Mouse (Mus musculus): ENCODE measurements at regions not wholly inside any gene's neighbourhood (a gene's known extent, or its start where the extent isn't known, plus 50 kb on each side); places are given as distances from the start of the nearest gene placed in this dataset.
A peak's percentile ranks its signal among the peaks of the same experiment; 100 is the strongest.

DNA sequence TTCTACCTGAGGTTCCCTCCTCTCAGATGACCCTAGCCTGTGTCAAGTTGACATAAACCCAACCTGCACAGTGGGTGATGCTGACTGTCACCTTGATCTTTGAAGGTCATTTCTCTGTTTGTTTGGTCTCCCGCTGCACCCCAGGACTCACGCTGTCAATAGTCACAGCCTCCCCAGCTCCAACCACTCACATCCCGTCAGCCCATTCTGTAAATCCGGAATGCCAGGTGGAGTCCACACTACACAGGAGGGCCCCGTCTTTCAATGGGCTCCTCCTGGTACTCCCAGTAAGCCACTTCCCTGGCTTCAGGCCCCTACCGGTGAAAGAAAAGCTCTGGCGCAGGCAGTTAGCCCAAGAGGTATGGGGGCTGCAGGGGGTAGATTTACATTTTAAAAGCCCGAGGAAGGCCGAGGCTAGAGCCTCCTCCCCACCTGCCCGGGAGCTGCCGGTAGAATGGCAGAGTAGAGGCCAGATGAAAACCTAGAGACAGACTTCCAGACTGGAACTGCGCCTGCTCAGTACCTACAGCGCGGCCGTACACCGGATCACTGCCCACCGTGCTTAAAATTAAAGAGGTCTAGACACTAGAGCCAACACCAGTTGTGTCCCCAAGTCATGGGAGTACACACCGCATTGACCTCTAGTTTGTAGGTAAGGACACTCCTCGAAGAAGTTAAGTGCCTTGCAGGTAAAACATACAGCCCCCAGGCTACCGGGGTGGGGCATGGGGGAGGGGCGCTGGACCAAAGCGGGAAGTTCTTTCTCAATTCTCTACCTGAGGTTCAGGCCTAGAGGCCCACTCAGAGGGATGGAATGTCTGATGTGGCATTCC is 123.8 kb upstream of the Med13l start:
- TF ChIP-seq CTCF (IDR thresholded peaks at IDR 0.05; ENCODE audit: low read depth), result no peak
- H3K27me3 ChIP-seq (ENCODE audit: insufficient read depth, low read length), result peaks cover 4% of the 10 kb centered on the region; the same call in 1 of the 2 replicates
- DNase-seq (ENCODE audit: low spot score), result no peak
- peak overlapping the region; percentile 27 for H3K4me2 ChIP-seq (ENCODE audit: low read length)
- no peaks in the 10 kb centered on the region for H3K9me3 ChIP-seq (replicated peaks; ENCODE audit: low read length)
- no peak overlapping the region for H3K27ac ChIP-seq
- no peak for ATAC-seq (replicated peaks; ENCODE audit: low FRiP score, low read depth)
- no peak overlapping the region for H3K4me3 ChIP-seq (replicated peaks; ENCODE audit: low read depth, low read length)
- no peak overlapping the region for H3K9ac ChIP-seq (ENCODE audit: low read depth, low read length)
- H3K36me3 ChIP-seq (ENCODE audit: insufficient read depth, low read length), result no peaks in the 10 kb centered on the region
- H3K4me1 ChIP-seq (replicated peaks; ENCODE audit: insufficient read depth, low read length), result no peaks in the 10 kb centered on the region
- 18% methylated on average over 22 of the region's 22 CpGs for WGBS

DNA sequence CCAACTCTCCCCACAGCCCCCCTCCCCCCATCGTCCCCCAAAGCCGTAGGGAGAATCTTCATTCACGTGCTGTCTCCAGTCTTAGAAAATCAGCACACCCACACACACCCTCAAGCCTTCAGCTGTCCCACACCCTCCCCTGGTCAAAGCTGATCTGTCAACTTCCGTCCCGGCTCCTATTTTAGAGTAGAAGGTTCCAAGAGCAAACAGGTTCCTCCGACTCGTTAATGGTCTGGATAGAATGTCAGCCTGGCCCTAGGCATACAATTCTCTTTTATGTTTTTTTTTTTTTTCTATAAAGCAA is 123.2 kb upstream of the Med13l start:
- Histone ChIP-seq H3K4me1 (replicated peaks; ENCODE audit: insufficient read depth, low read length) (no peaks in the 10 kb centered on the region), H3K9ac (ENCODE audit: low read depth, low read length) (no peak overlapping the region), H3K4me2 (ENCODE audit: low read length) (peak overlapping the region; percentile 27; the same call in 1 of the 2 replicates), H3K9me3 (replicated peaks; ENCODE audit: low read length) (no peaks in the 10 kb centered on the region), H3K27ac (no peak overlapping the region), H3K27me3 (ENCODE audit: insufficient read depth, low read length) (peaks cover 4% of the 10 kb centered on the region; the same call in 1 of the 2 replicates), H3K4me3 (replicated peaks; ENCODE audit: low read depth, low read length) (no peak overlapping the region), H3K36me3 (ENCODE audit: insufficient read depth, low read length) (no peaks in the 10 kb centered on the region)
- no peak for DNase-seq (ENCODE audit: low spot score)
- ATAC-seq (replicated peaks; ENCODE audit: low FRiP score, low read depth), result no peak
- 23% methylated on average over 7 of the region's 7 CpGs for WGBS
- TF ChIP-seq CTCF (IDR thresholded peaks at IDR 0.05; ENCODE audit: low read depth), result no peak

DNA sequence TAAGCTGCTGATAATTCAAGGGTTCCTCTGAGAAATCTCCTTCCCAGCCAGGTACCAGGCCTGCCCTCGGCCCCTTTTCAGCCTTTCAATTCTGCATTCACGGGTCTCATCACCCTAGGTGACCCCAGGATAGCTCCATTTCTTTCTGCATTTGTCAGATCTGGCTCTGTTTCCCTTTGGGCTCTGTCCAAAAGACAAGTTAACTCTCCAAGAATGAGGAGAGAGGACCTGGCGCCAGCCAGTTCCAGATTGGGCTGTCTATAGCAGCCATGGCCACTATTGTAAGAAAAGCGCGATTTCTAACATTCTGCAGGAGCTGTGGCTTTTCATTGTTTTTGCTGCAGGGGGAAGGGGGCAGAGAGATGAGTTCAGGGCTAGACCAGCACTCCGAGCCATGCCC is 122.5 kb upstream of the Med13l start:
- Histone ChIP-seq H3K9ac (ENCODE audit: low read depth, low read length) (no peak overlapping the region), H3K36me3 (ENCODE audit: insufficient read depth, low read length) (no peaks in the 10 kb centered on the region), H3K4me1 (replicated peaks; ENCODE audit: insufficient read depth, low read length) (no peaks in the 10 kb centered on the region), H3K4me3 (replicated peaks; ENCODE audit: low read depth, low read length) (no peak overlapping the region), H3K27ac (no peak overlapping the region), H3K9me3 (replicated peaks; ENCODE audit: low read length) (no peaks in the 10 kb centered on the region), H3K4me2 (ENCODE audit: low read length) (no peak overlapping the region), H3K27me3 (ENCODE audit: insufficient read depth, low read length) (peaks cover 4% of the 10 kb centered on the region; the same call in 1 of the 2 replicates)
- ATAC-seq (replicated peaks; ENCODE audit: low FRiP score, low read depth) (no peak), DNase-seq (ENCODE audit: low spot score) (no peak)
- WGBS, result 65% methylated on average over 6 of the region's 6 CpGs
- no peak for TF ChIP-seq CTCF (IDR thresholded peaks at IDR 0.05; ENCODE audit: low read depth)

DNA sequence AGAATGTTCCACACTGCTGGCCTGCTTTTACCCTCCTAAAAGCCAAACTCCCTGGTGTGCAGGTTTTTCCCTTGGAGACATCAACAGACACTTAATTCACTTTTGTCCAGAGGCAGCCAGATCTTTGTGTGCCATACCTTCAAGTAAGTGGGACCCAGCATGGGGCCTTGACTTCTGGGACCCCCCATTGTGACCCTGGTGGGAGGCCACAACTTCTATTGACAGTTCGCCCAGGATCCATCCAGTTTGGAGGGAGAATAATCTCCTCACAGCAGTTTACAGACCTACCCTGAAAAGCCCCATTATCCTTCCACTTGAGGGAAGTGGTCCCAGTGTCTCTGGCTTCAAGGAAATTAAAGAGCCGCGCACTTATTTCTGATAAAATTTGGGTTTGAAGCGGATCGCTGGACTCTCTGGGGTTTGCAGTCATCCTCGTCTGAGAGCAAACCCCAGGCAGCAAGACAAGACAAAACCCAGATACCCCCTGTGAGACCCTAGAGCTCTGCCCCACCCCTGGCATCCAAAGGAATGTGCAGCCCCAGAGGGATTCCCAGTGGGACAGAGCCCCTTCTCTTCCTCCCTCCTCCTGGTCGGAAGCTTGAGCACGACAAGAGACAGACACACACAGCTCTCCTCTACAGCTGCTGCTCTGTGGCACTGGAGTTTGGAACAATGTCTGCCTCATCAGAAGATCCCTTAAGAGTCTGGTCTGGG is 115.8 kb upstream of the Med13l start:
- Histone ChIP-seq H3K9me3 (replicated peaks; ENCODE audit: low read length) (no peaks in the 10 kb centered on the region), H3K4me3 (replicated peaks; ENCODE audit: low read depth, low read length) (no peak overlapping the region), H3K27ac (no peak overlapping the region), H3K4me2 (ENCODE audit: low read length) (no peak overlapping the region), H3K4me1 (replicated peaks; ENCODE audit: insufficient read depth, low read length) (no peaks in the 10 kb centered on the region), H3K27me3 (ENCODE audit: insufficient read depth, low read length) (no peaks in the 10 kb centered on the region), H3K36me3 (ENCODE audit: insufficient read depth, low read length) (no peaks in the 10 kb centered on the region), H3K9ac (ENCODE audit: low read depth, low read length) (no peak overlapping the region)
- no peak for TF ChIP-seq CTCF (IDR thresholded peaks at IDR 0.05; ENCODE audit: low read depth)
- DNase-seq (ENCODE audit: low spot score) (no peak), ATAC-seq (replicated peaks; ENCODE audit: low FRiP score, low read depth) (no peak)
- 59% methylated on average over 8 of the region's 8 CpGs for WGBS

DNA sequence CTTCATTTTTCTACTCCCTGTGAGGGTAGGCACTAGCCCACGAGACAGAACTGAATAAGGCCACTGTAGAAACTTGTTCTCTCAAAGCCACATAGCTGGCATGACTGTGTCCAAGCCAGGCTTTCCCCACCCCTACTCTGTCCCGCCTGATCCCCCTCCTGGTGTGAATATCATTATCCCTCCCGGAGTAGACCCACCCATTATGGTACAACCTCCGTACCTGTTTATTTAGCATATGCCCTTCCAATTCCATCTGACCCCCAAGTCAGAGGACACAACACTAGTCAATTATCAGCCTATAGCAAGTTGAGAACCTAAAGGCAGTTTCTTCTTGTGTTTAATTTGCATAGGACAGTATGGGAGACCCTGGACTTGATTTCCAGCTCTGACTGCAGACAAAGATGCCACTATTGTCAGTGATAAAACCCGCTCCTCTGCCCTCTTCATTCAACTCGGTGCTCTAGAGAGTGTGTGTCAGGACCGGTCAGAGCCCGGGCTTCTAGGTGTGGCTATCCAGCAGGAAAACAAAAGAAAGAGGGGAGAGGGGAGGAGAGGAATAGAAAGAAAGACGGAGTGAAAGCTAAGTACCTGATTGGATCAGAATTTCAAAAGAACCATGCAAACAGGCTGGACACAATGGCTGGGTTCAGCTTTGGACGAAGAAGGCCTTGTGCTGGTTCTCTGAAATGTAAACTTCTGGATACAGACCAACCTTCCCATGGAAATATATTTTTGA is 115.1 kb upstream of the Med13l start:
- Histone ChIP-seq H3K9me3 (replicated peaks; ENCODE audit: low read length) (no peaks in the 10 kb centered on the region), H3K4me1 (replicated peaks; ENCODE audit: insufficient read depth, low read length) (no peaks in the 10 kb centered on the region), H3K9ac (ENCODE audit: low read depth, low read length) (no peak overlapping the region), H3K4me2 (ENCODE audit: low read length) (no peak overlapping the region), H3K36me3 (ENCODE audit: insufficient read depth, low read length) (no peaks in the 10 kb centered on the region), H3K4me3 (replicated peaks; ENCODE audit: low read depth, low read length) (no peak overlapping the region), H3K27ac (no peak overlapping the region), H3K27me3 (ENCODE audit: insufficient read depth, low read length) (no peaks in the 10 kb centered on the region)
- DNase-seq (ENCODE audit: low spot score), result no peak
- no peak for ATAC-seq (replicated peaks; ENCODE audit: low FRiP score, low read depth)
- WGBS, result 55% methylated on average over 10 of the region's 10 CpGs
- no peak for TF ChIP-seq CTCF (IDR thresholded peaks at IDR 0.05; ENCODE audit: low read depth)

DNA sequence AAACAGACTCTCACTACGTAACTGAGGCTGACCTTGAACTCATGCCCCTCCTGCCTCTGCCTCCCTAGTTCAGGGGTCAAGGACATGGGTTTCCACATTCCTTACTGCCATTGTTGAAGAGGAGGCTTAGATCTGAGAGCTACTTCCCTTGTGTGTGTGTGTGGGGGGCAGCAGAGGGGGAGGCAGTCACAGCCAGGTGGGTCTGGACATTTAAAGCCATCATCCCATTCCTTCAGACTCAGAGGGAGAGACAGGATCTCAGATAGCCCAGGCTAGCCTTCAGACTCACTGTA is 114.5 kb upstream of the Med13l start:
- Histone ChIP-seq H3K9ac (ENCODE audit: low read depth, low read length) (no peak overlapping the region), H3K27me3 (ENCODE audit: insufficient read depth, low read length) (no peaks in the 10 kb centered on the region), H3K36me3 (ENCODE audit: insufficient read depth, low read length) (no peaks in the 10 kb centered on the region), H3K27ac (no peak overlapping the region), H3K4me3 (replicated peaks; ENCODE audit: low read depth, low read length) (no peak overlapping the region), H3K9me3 (replicated peaks; ENCODE audit: low read length) (no peaks in the 10 kb centered on the region), H3K4me1 (replicated peaks; ENCODE audit: insufficient read depth, low read length) (no peaks in the 10 kb centered on the region), H3K4me2 (ENCODE audit: low read length) (no peak overlapping the region)
- ATAC-seq (replicated peaks; ENCODE audit: low FRiP score, low read depth), result no peak
- 77% methylated on average over 1 of the region's 1 CpGs for WGBS
- no peak for TF ChIP-seq CTCF (IDR thresholded peaks at IDR 0.05; ENCODE audit: low read depth)
- no peak for DNase-seq (ENCODE audit: low spot score)

All from kidney, postnatal 0 days (tissue).